Mouse (Mus musculus): ENCODE data around the gene Bcl2l12. TPM values are rescaled to one million over a fixed set of nuclear protein-coding genes. Genes with fewer than 3 reads are reported as not detected.

The Bcl2l12 gene
- polyA plus RNA-seq, 1 experiment from 2014 or later = 70.6 TPM

GRCm38 (mm10) chr7:45035631-45036030, 37.1 kb upstream of the Bcl2l12 start:
- WGBS = 92% methylated on average over 3 of the region's 3 CpGs
- no peak overlapping the region for H3K4me3 ChIP-seq (ENCODE audit: low read depth, low read length)
- no peaks in the 10 kb centered on the region for H3K27me3 ChIP-seq (ENCODE audit: control insufficient read depth, insufficient read depth, low read length)
- no peak for DNase-seq (ENCODE audit: low spot score)
- H3K4me1 ChIP-seq (replicated peaks; ENCODE audit: control insufficient read depth, insufficient read depth, low read length) = no peaks in the 10 kb centered on the region
- H3K36me3 ChIP-seq (ENCODE audit: control insufficient read depth, insufficient read depth, low read length) = peaks cover 49% of the 10 kb centered on the region
- no peaks in the 10 kb centered on the region for H3K9me3 ChIP-seq (ENCODE audit: control insufficient read depth, low read length)
- no peak overlapping the region for H3K27ac ChIP-seq (ENCODE audit: low read depth, low read length)
- ATAC-seq (replicated peaks; ENCODE audit: low FRiP score) = no peak
- no peak overlapping the region for H3K9ac ChIP-seq (ENCODE audit: low read length)
- no peak overlapping the region for H3K4me2 ChIP-seq (ENCODE audit: low read depth, low read length, severe bottlenecking)

GRCm38 (mm10) chr7:45033722-45034359, 35.3 kb upstream of the Bcl2l12 start:
- ATAC-seq (replicated peaks; ENCODE audit: low FRiP score) = no peak
- DNase-seq (ENCODE audit: low spot score) = peak; percentile 53
- H3K27me3 ChIP-seq (ENCODE audit: control insufficient read depth, insufficient read depth, low read length) = no peaks in the 10 kb centered on the region
- H3K9me3 ChIP-seq (ENCODE audit: control insufficient read depth, low read length) = no peaks in the 10 kb centered on the region
- H3K4me1 ChIP-seq (replicated peaks; ENCODE audit: control insufficient read depth, insufficient read depth, low read length) = no peaks in the 10 kb centered on the region
- H3K4me2 ChIP-seq (ENCODE audit: low read depth, low read length, severe bottlenecking) = no peak overlapping the region
- no peak overlapping the region for H3K27ac ChIP-seq (ENCODE audit: low read depth, low read length)
- H3K9ac ChIP-seq (ENCODE audit: low read length) = no peak overlapping the region
- H3K36me3 ChIP-seq (ENCODE audit: control insufficient read depth, insufficient read depth, low read length) = peaks cover 55% of the 10 kb centered on the region
- no peak overlapping the region for H3K4me3 ChIP-seq (ENCODE audit: low read depth, low read length)
- WGBS = 94% methylated on average over 19 of the region's 19 CpGs

- ATAC-seq (replicated peaks; ENCODE audit: low FRiP score) = no peak
Observed at GRCm38 (mm10) chr7:45030857-45031256, 32.3 kb upstream of the Bcl2l12 start.

GRCm38 (mm10) chr7:45029995-45030394, 31.5 kb upstream of the Bcl2l12 start:
- Histone ChIP-seq H3K9me3 (ENCODE audit: control insufficient read depth, low read length) (no peaks in the 10 kb centered on the region), H3K4me2 (ENCODE audit: low read depth, low read length, severe bottlenecking) (no peak overlapping the region), H3K27ac (ENCODE audit: low read depth, low read length) (no peak overlapping the region), H3K4me1 (replicated peaks; ENCODE audit: control insufficient read depth, insufficient read depth, low read length) (no peaks in the 10 kb centered on the region), H3K9ac (ENCODE audit: low read length) (no peak overlapping the region), H3K4me3 (ENCODE audit: low read depth, low read length) (no peak overlapping the region), H3K36me3 (ENCODE audit: control insufficient read depth, insufficient read depth, low read length) (peaks cover 55% of the 10 kb centered on the region), H3K27me3 (ENCODE audit: control insufficient read depth, insufficient read depth, low read length) (no peaks in the 10 kb centered on the region)
- DNase-seq (ENCODE audit: low spot score) (no peak), ATAC-seq (replicated peaks; ENCODE audit: low FRiP score) (no peak)
- WGBS = 94% methylated on average over 6 of the region's 6 CpGs

More at GRCm38 (mm10) chr7:45030857-45031256, 32.3 kb upstream of the Bcl2l12 start:
- WGBS = 95% methylated on average over 8 of the region's 8 CpGs
- no peak overlapping the region for H3K4me3 ChIP-seq (ENCODE audit: low read depth, low read length)
- H3K9ac ChIP-seq (ENCODE audit: low read length) = no peak overlapping the region
- H3K27ac ChIP-seq (ENCODE audit: low read depth, low read length) = no peak overlapping the region
- H3K36me3 ChIP-seq (ENCODE audit: control insufficient read depth, insufficient read depth, low read length) = peaks cover 59% of the 10 kb centered on the region
- no peaks in the 10 kb centered on the region for H3K27me3 ChIP-seq (ENCODE audit: control insufficient read depth, insufficient read depth, low read length)
- H3K4me2 ChIP-seq (ENCODE audit: low read depth, low read length, severe bottlenecking) = no peak overlapping the region
- H3K9me3 ChIP-seq (ENCODE audit: control insufficient read depth, low read length) = no peaks in the 10 kb centered on the region
- no peaks in the 10 kb centered on the region for H3K4me1 ChIP-seq (replicated peaks; ENCODE audit: control insufficient read depth, insufficient read depth, low read length)
- DNase-seq (ENCODE audit: low spot score) = no peak

- Histone ChIP-seq H3K4me2 (ENCODE audit: low read depth, low read length, severe bottlenecking) (no peak overlapping the region), H3K4me1 (replicated peaks; ENCODE audit: control insufficient read depth, insufficient read depth, low read length) (no peaks in the 10 kb centered on the region), H3K9ac (ENCODE audit: low read length) (no peak overlapping the region), H3K4me3 (ENCODE audit: low read depth, low read length) (no peak overlapping the region), H3K27me3 (ENCODE audit: control insufficient read depth, insufficient read depth, low read length) (no peaks in the 10 kb centered on the region), H3K36me3 (ENCODE audit: control insufficient read depth, insufficient read depth, low read length) (peaks cover 40% of the 10 kb centered on the region), H3K9me3 (ENCODE audit: control insufficient read depth, low read length) (no peaks in the 10 kb centered on the region), H3K27ac (ENCODE audit: low read depth, low read length) (no peak overlapping the region)
- DNase-seq (ENCODE audit: low spot score) = no peak
- WGBS = 96% methylated on average over 11 of the region's 11 CpGs
- no peak for ATAC-seq (replicated peaks; ENCODE audit: low FRiP score)
Observed at GRCm38 (mm10) chr7:45028351-45028750, 29.8 kb upstream of the Bcl2l12 start.

GRCm38 (mm10) chr7:45027761-45028160, 29.2 kb upstream of the Bcl2l12 start:
- 93% methylated on average over 9 of the region's 9 CpGs for WGBS

GRCm38 (mm10) chr7:45026256-45026655, 27.7 kb upstream of the Bcl2l12 start:
- no peaks in the 10 kb centered on the region for H3K9me3 ChIP-seq (ENCODE audit: control insufficient read depth, low read length)
- DNase-seq (ENCODE audit: low spot score) = no peak
- peaks cover 29% of the 10 kb centered on the region for H3K36me3 ChIP-seq (ENCODE audit: control insufficient read depth, insufficient read depth, low read length)
- H3K27ac ChIP-seq (ENCODE audit: low read depth, low read length) = no peak overlapping the region
- H3K27me3 ChIP-seq (ENCODE audit: control insufficient read depth, insufficient read depth, low read length) = no peaks in the 10 kb centered on the region
- no peaks in the 10 kb centered on the region for H3K4me1 ChIP-seq (replicated peaks; ENCODE audit: control insufficient read depth, insufficient read depth, low read length)
- no peak overlapping the region for H3K9ac ChIP-seq (ENCODE audit: low read length)
- 62% methylated on average over 2 of the region's 2 CpGs for WGBS
- H3K4me2 ChIP-seq (ENCODE audit: low read depth, low read length, severe bottlenecking) = no peak overlapping the region
- ATAC-seq (replicated peaks; ENCODE audit: low FRiP score) = no peak
- no peak overlapping the region for H3K4me3 ChIP-seq (ENCODE audit: low read depth, low read length)

More at GRCm38 (mm10) chr7:45027761-45028160, 29.2 kb upstream of the Bcl2l12 start:
- ATAC-seq (replicated peaks; ENCODE audit: low FRiP score) (no peak), DNase-seq (ENCODE audit: low spot score) (no peak)
- H3K4me1 ChIP-seq (replicated peaks; ENCODE audit: control insufficient read depth, insufficient read depth, low read length) = no peaks in the 10 kb centered on the region
- no peak overlapping the region for H3K4me3 ChIP-seq (ENCODE audit: low read depth, low read length)
- H3K36me3 ChIP-seq (ENCODE audit: control insufficient read depth, insufficient read depth, low read length) = peaks cover 36% of the 10 kb centered on the region
- no peaks in the 10 kb centered on the region for H3K9me3 ChIP-seq (ENCODE audit: control insufficient read depth, low read length)
- H3K27ac ChIP-seq (ENCODE audit: low read depth, low read length) = no peak overlapping the region
- H3K27me3 ChIP-seq (ENCODE audit: control insufficient read depth, insufficient read depth, low read length) = no peaks in the 10 kb centered on the region
- no peak overlapping the region for H3K4me2 ChIP-seq (ENCODE audit: low read depth, low read length, severe bottlenecking)
- no peak overlapping the region for H3K9ac ChIP-seq (ENCODE audit: low read length)

- H3K9me3 ChIP-seq (ENCODE audit: control insufficient read depth, low read length) = no peaks in the 10 kb centered on the region
- peaks cover 23% of the 10 kb centered on the region for H3K36me3 ChIP-seq (ENCODE audit: control insufficient read depth, insufficient read depth, low read length)
- DNase-seq (ENCODE audit: low spot score) (no peak), ATAC-seq (replicated peaks; ENCODE audit: low FRiP score) (no peak)
- no peaks in the 10 kb centered on the region for H3K4me1 ChIP-seq (replicated peaks; ENCODE audit: control insufficient read depth, insufficient read depth, low read length)
- H3K27ac ChIP-seq (ENCODE audit: low read depth, low read length) = no peak overlapping the region
- H3K9ac ChIP-seq (ENCODE audit: low read length) = no peak overlapping the region
- H3K27me3 ChIP-seq (ENCODE audit: control insufficient read depth, insufficient read depth, low read length) = no peaks in the 10 kb centered on the region
- H3K4me2 ChIP-seq (ENCODE audit: low read depth, low read length, severe bottlenecking) = no peak overlapping the region
- 84% methylated on average over 8 of the region's 8 CpGs for WGBS
- no peak overlapping the region for H3K4me3 ChIP-seq (ENCODE audit: low read depth, low read length)
Observed at GRCm38 (mm10) chr7:45025601-45026220, 27.2 kb upstream of the Bcl2l12 start.
